Mouse (Mus musculus) bone marrow, adult 2 months (tissue): ENCODE measurements around the gene Cenpf.

Experiments
- CTCF ChIP-seq: fragments of 200-500 bp; IDR thresholded peaks from 2 replicates; pipeline ENCODE4 v1.5.1; 2011; ENCODE audit warnings: low read length, control low read depth; ENCODE audit not compliant: control insufficient read depth, insufficient read depth
- POLR2A ChIP-seq: fragments of 200-500 bp; IDR thresholded peaks from 2 replicates; pipeline ENCODE4 v1.6.1; 2011; ENCODE audit warnings: low read depth, mild to moderate bottlenecking, control low read depth, low read length, borderline replicate concordance; ENCODE audit not compliant: control insufficient read depth

GRCm38 (mm10) chr1:189727884-189728783 lies 40.2 kb upstream of the Cenpf start, which contains the start of gene Ptpn14:
- TF ChIP-seq CTCF (no peak), POLR2A (no peak)
